Mouse (Mus musculus) lung, adult 2 months (tissue): ENCODE results near the gene Ssh1. TPM values are rescaled to one million over a fixed set of nuclear protein-coding genes. Genes with fewer than 3 reads are reported as not detected.

Source experiments
- DNase-seq: peaks from one replicate; pipeline ENCODE4 v3.0.0; 2022
- H3K4me1 ChIP-seq: fragments of 200-500 bp; 2 replicates; pipeline ENCODE4 v1.6.1; 2011; ENCODE audit warnings: low read length; ENCODE audit not compliant: control insufficient read depth, insufficient read depth
- H3K4me3 ChIP-seq: fragments of 200-500 bp; replicated peaks from 2 replicates; pipeline ENCODE3; 2011; ENCODE audit warnings: low read depth, mild to moderate bottlenecking, control low read depth, low read length; ENCODE audit errors: extremely low read depth
- CTCF ChIP-seq: fragments of 200-500 bp; IDR thresholded peaks from 2 replicates; pipeline ENCODE4 v1.5.1; 2011; ENCODE audit warnings: mild to moderate bottlenecking, low read length, control low read depth; ENCODE audit not compliant: insufficient read depth
- POLR2A ChIP-seq: fragments of 200-500 bp; IDR thresholded peaks from 2 replicates; pipeline ENCODE4 v1.6.1; 2011; ENCODE audit warnings: low read depth, mild to moderate bottlenecking, control low read depth, low read length, borderline replicate concordance; ENCODE audit errors: extremely low read depth
- WGBS: fragments of 180-500 bp; shearing (Covaris S2); methylation state at CpG from one replicate; pipeline ENCODE4 v1.1.7; 2018; 5-methylcytosine and 5-hydroxymethylcytosine counted together
- polyA plus RNA-seq: library from polyadenylated mRNA; depleted of rRNA; stranded (reverse); fragments of >200 nt; gene quantifications from 2 replicates; pipeline ENCODE4 v1.2.3, GENCODE M21; 2012

Ssh1 gene
- polyA plus RNA-seq, 1 experiment = 27.3 TPM

- WGBS = 77% methylated on average over 13 of the region's 13 CpGs
- DNase-seq = no peak
- no peak overlapping the region for H3K4me3 ChIP-seq
- H3K4me1 ChIP-seq = peaks cover 17% of the 10 kb centered on the region
- no peak for TF ChIP-seq POLR2A
- no peak for TF ChIP-seq CTCF
Observed at GRCm38 (mm10) chr5:113984025-113984740, 9.5 kb downstream of the Ssh1 start.

- DNase-seq = no peak
- WGBS = 50% methylated on average over 6 of the region's 6 CpGs
- no peak overlapping the region for H3K4me3 ChIP-seq
- no peak for TF ChIP-seq CTCF
- H3K4me1 ChIP-seq = peaks cover 17% of the 10 kb centered on the region
Observed at GRCm38 (mm10) chr5:113983541-113983940, 10.2 kb downstream of the Ssh1 start.

GRCm38 (mm10) chr5:113981843-113982242 is 11.9 kb downstream of the Ssh1 start:
- no peak for DNase-seq
- 68% methylated on average over 8 of the region's 8 CpGs for WGBS
- TF ChIP-seq POLR2A = no peak
- no peak for TF ChIP-seq CTCF
- Histone ChIP-seq H3K4me3 (no peak overlapping the region), H3K4me1 (peaks cover 16% of the 10 kb centered on the region)

GRCm38 (mm10) chr5:113981171-113981570 is 12.5 kb downstream of the Ssh1 start:
- Histone ChIP-seq H3K4me1 (peaks cover 14% of the 10 kb centered on the region), H3K4me3 (no peak overlapping the region)
- no peak for TF ChIP-seq CTCF
- TF ChIP-seq POLR2A = no peak
- WGBS = 68% methylated on average over 6 of the region's 6 CpGs
- no peak for DNase-seq

- Histone ChIP-seq H3K4me1 (peaks cover 14% of the 10 kb centered on the region), H3K4me3 (no peak overlapping the region)
- no peak for DNase-seq
- no peak for TF ChIP-seq CTCF
- TF ChIP-seq POLR2A = no peak
- 61% methylated on average over 1 of the region's 1 CpGs for WGBS
Observed at GRCm38 (mm10) chr5:113980511-113980910, 13.2 kb downstream of the Ssh1 start.

- 51% methylated on average over 8 of the region's 8 CpGs for WGBS
- no peak for TF ChIP-seq CTCF
- Histone ChIP-seq H3K4me3 (no peak overlapping the region), H3K4me1 (peaks cover 32% of the 10 kb centered on the region)
- DNase-seq = no peak
Observed at GRCm38 (mm10) chr5:113977309-113977708, 16.4 kb downstream of the Ssh1 start.

GRCm38 (mm10) chr5:113976597-113976996 is 17.1 kb downstream of the Ssh1 start:
- Histone ChIP-seq H3K4me3 (no peak overlapping the region), H3K4me1 (peaks cover 32% of the 10 kb centered on the region)
- WGBS = 73% methylated on average over 8 of the region's 8 CpGs
- no peak for TF ChIP-seq CTCF
- TF ChIP-seq POLR2A = no peak
- DNase-seq = peak; percentile 39

GRCm38 (mm10) chr5:113975538-113976215 is 18.0 kb downstream of the Ssh1 start:
- Histone ChIP-seq H3K4me1 (peaks cover 32% of the 10 kb centered on the region), H3K4me3 (no peak overlapping the region)
- DNase-seq = peak; percentile 74
- 32% methylated on average over 9 of the region's 9 CpGs for WGBS
- no peak for TF ChIP-seq POLR2A
- TF ChIP-seq CTCF = no peak

- peaks cover 32% of the 10 kb centered on the region for H3K4me1 ChIP-seq
- peak; percentile 64 for DNase-seq
- 60% methylated on average over 15 of the region's 15 CpGs for WGBS
- no peak for TF ChIP-seq CTCF
- TF ChIP-seq POLR2A = no peak
- peak overlapping the region; percentile 58 for H3K4me3 ChIP-seq
Observed at GRCm38 (mm10) chr5:113974576-113974975, 19.1 kb downstream of the Ssh1 start.

GRCm38 (mm10) chr5:113973790-113974189 is 19.9 kb downstream of the Ssh1 start:
- no peak overlapping the region for H3K4me3 ChIP-seq
- TF ChIP-seq CTCF (no peak), POLR2A (no peak)
- WGBS = 44% methylated on average over 8 of the region's 8 CpGs

More at GRCm38 (mm10) chr5:113973790-113974189, 19.9 kb downstream of the Ssh1 start:
- DNase-seq = peak; percentile 34
- peaks cover 32% of the 10 kb centered on the region for H3K4me1 ChIP-seq
